Mouse (Mus musculus): ENCODE data around the gene Map6d1.

- no peak for TF ChIP-seq CTCF (IDR thresholded peaks at IDR 0.05; ENCODE audit: borderline replicate concordance, control insufficient read depth, extremely low read depth, insufficient read depth, low read length, poor library complexity)
- no peak for TF ChIP-seq POLR2A (IDR thresholded peaks at IDR 0.05; ENCODE audit: control insufficient read depth, extremely low read depth, insufficient read depth, low read length, poor library complexity)
Observed at GRCm38 (mm10) chr16:20272994-20273393, 31.8 kb upstream of the Map6d1 start.
